Mouse (Mus musculus) MEL (cell line): ENCODE data around the gene S100a5. TPM values are rescaled to one million over a fixed set of nuclear protein-coding genes. Genes with fewer than 3 reads are reported as not detected.

Experiments used
- DNase-seq: peaks from one replicate; pipeline ENCODE4 v3.0.0; 2011; ENCODE audit warnings: low read depth, low spot score
- H3K27ac ChIP-seq: 2 replicates; pipeline ENCODE4 v1.5.1; 2012; ENCODE audit warnings: low read depth, mild to moderate bottlenecking, control low read depth, low read length, moderate library complexity; ENCODE audit not compliant: control insufficient read depth
- H3K27me3 ChIP-seq, 2 experiments: fragments of 150-350 bp in 1 of 2; sonication (generic) in 1 of 2; 2 replicates each; pipeline ENCODE4 v1.6.1; 2012; ENCODE audit warnings: low read length in 2 of 2, mild to moderate bottlenecking in 2 of 2, improper control_type of control experiment in 1 of 2, moderate library complexity in 1 of 2; ENCODE audit not compliant: insufficient read depth in 2 of 2, control insufficient read depth in 1 of 2
- H3K36me3 ChIP-seq, 2 experiments: 2 replicates each; pipeline ENCODE4 v1.6.1; 2012 to 2014; ENCODE audit warnings: low read length in 2 of 2, improper control_type of control experiment in 1 of 2, inconsistent platforms in 1 of 2, mild to moderate bottlenecking in 1 of 2; ENCODE audit not compliant: insufficient read depth in 2 of 2, control insufficient read depth in 1 of 2
- H3K4me1 ChIP-seq, 2 experiments: fragments of 150-350 bp in 1 of 2; sonication (generic) in 1 of 2; 2 replicates each; pipeline ENCODE4 v1.6.1; 2012; ENCODE audit warnings: low read length in 2 of 2, improper control_type of control experiment in 1 of 2, mild to moderate bottlenecking in 1 of 2; ENCODE audit not compliant: insufficient read depth in 2 of 2, control insufficient read depth in 1 of 2
- H3K4me3 ChIP-seq, 2 experiments: fragments of 150-350 bp in 1 of 2; sonication (generic) in 1 of 2; 2 replicates each; pipeline ENCODE4 v1.5.1; 2012; ENCODE audit warnings: low read depth in 2 of 2, low read length in 2 of 2, mild to moderate bottlenecking in 2 of 2, moderate library complexity in 2 of 2, control low read depth in 1 of 2, improper control_type of control experiment in 1 of 2; ENCODE audit not compliant: control insufficient read depth in 1 of 2, insufficient read depth in 1 of 2
- H3K79me2 ChIP-seq: 2 replicates; pipeline ENCODE4 v1.6.1; 2012; ENCODE audit warnings: mild to moderate bottlenecking, low read length, moderate library complexity; ENCODE audit not compliant: control insufficient read depth, poor library complexity, insufficient read depth
- H3K9ac ChIP-seq: 2 replicates; pipeline ENCODE4 v1.6.1; 2012; ENCODE audit warnings: low read depth, mild to moderate bottlenecking, control low read depth, low read length, moderate library complexity; ENCODE audit not compliant: control insufficient read depth, poor library complexity, severe bottlenecking
- H3K9me3 ChIP-seq: fragments of 150-350 bp; sonication (generic); replicated peaks from 2 replicates; pipeline ENCODE4 v1.6.1; 2012; ENCODE audit warnings: mild to moderate bottlenecking, low read length, improper control_type of control experiment, moderate library complexity; ENCODE audit not compliant: insufficient read depth
- CHD2 ChIP-seq: IDR thresholded peaks from 2 replicates; pipeline ENCODE4 v1.6.1; 2011; ENCODE audit warnings: low read length, improper control_type of control experiment
- E2F4 ChIP-seq: IDR thresholded peaks from 2 replicates; pipeline ENCODE4 v1.6.1; 2011; ENCODE audit warnings: low read depth, low read length, improper control_type of control experiment, borderline replicate concordance
- ELF1 ChIP-seq: IDR thresholded peaks from 2 replicates; pipeline ENCODE4 v1.6.1; 2014; ENCODE audit warnings: low read depth, mild to moderate bottlenecking, inconsistent platforms, low read length, improper control_type of control experiment, moderate library complexity
- HCFC1 ChIP-seq: IDR thresholded peaks from 2 replicates; pipeline ENCODE4 v1.6.1; 2012; ENCODE audit warnings: low read depth, mild to moderate bottlenecking, inconsistent platforms, low read length, improper control_type of control experiment, moderate library complexity
- JUND ChIP-seq: IDR thresholded peaks from 2 replicates; pipeline ENCODE4 v1.6.1; 2011; ENCODE audit warnings: low read depth, mild to moderate bottlenecking, improper control_type of control experiment, low read length
- MAFK ChIP-seq: IDR thresholded peaks from 2 replicates; pipeline ENCODE4 v1.6.1; 2011; ENCODE audit warnings: low read depth, mild to moderate bottlenecking, low read length, improper control_type of control experiment, borderline replicate concordance
- MAZ ChIP-seq: IDR thresholded peaks from 2 replicates; pipeline ENCODE4 v1.6.1; 2012; ENCODE audit warnings: low read depth, mild to moderate bottlenecking, inconsistent platforms, low read length, improper control_type of control experiment
- MYB ChIP-seq: IDR thresholded peaks from 2 replicates; pipeline ENCODE4 v1.6.1; 2011; ENCODE audit warnings: mild to moderate bottlenecking, low read depth, low read length, improper control_type of control experiment
- POLR2AphosphoS2 ChIP-seq: IDR thresholded peaks from 2 replicates; pipeline ENCODE4 v1.6.1; 2011; ENCODE audit warnings: low read length, improper control_type of control experiment
- POLR2AphosphoS5 ChIP-seq: IDR thresholded peaks from 2 replicates; pipeline ENCODE4 v1.6.1; 2012; ENCODE audit warnings: low read depth, borderline replicate concordance, mild to moderate bottlenecking, inconsistent platforms, low read length, moderate library complexity, mixed read lengths
- USF1 ChIP-seq: IDR thresholded peaks from 2 replicates; pipeline ENCODE4 v1.6.1; 2014; ENCODE audit warnings: low read depth, mild to moderate bottlenecking, inconsistent platforms, low read length, improper control_type of control experiment, moderate library complexity
- USF2 ChIP-seq, 2 experiments: IDR thresholded peaks; 2 replicates each; pipeline ENCODE4 v1.6.1; 2011 to 2012; ENCODE audit warnings: improper control_type of control experiment in 2 of 2, low read length in 2 of 2, borderline replicate concordance in 1 of 2, inconsistent platforms in 1 of 2, low read depth in 1 of 2, mild to moderate bottlenecking in 1 of 2; ENCODE audit not compliant: insufficient read depth in 1 of 2
- ZC3H11A ChIP-seq: IDR thresholded peaks from 2 replicates; pipeline ENCODE4 v1.6.1; 2012; ENCODE audit warnings: low read depth, mild to moderate bottlenecking, inconsistent platforms, low read length, improper control_type of control experiment
- ZKSCAN1 ChIP-seq: IDR thresholded peaks from 2 replicates; pipeline ENCODE4 v1.6.1; 2012; ENCODE audit warnings: low read depth, mild to moderate bottlenecking, inconsistent platforms, low read length, improper control_type of control experiment, moderate library complexity
- ZMIZ1 ChIP-seq: IDR thresholded peaks from 2 replicates; pipeline ENCODE4 v1.6.1; 2012; ENCODE audit warnings: low read depth, mild to moderate bottlenecking, inconsistent platforms, low read length, improper control_type of control experiment, moderate library complexity
- ZNF384 ChIP-seq: IDR thresholded peaks from 2 replicates; pipeline ENCODE4 v1.6.1; 2012; ENCODE audit warnings: low read depth, mild to moderate bottlenecking, inconsistent platforms, low read length, improper control_type of control experiment
- polyA plus RNA-seq, 2 experiments: library from polyadenylated mRNA; stranded (reverse) in 1 of 2; unstranded in 1 of 2; fragments of >175 nt in 1 of 2; fragments of >200 nt in 1 of 2; gene quantifications; 2 replicates each; pipeline versions ENCODE4 v1.2.1 to v1.2.4; 2012; ENCODE audit warnings: low replicate concordance in 2 of 2, low read depth in 1 of 2; ENCODE audit not compliant: insufficient read length in 2 of 2, insufficient read depth in 1 of 2, missing spikeins in 1 of 2
- total RNA-seq: library from RNA; depleted of rRNA; stranded (reverse); fragments of 300-350 nt; gene quantifications from 2 replicates; pipeline ENCODE4 v1.2.3, GENCODE M21; 2012

Gene S100a5
- total and polyA plus RNA-seq, 3 experiments = not detected

- DNase-seq = no peak
- H3K27me3 ChIP-seq = peaks cover 0 to 1% of the 10 kb centered on the region in 2 experiments; a peak in 1 of 4 replicates
- no peak overlapping the region for H3K27ac ChIP-seq
- no peaks in the 10 kb centered on the region for H3K79me2 ChIP-seq
- peaks cover 0 to 12% of the 10 kb centered on the region in 2 experiments; a peak in 2 of 4 replicates for H3K4me1 ChIP-seq
- H3K9ac ChIP-seq = no peak overlapping the region
- TF ChIP-seq ZKSCAN1 (no peak), POLR2AphosphoS2 (no peak), ZMIZ1 (no peak), POLR2AphosphoS5 (no peak), ELF1 (no peak), MAZ (no peak), JUND (no peak), CHD2 (no peak), ZNF384 (no peak), USF1 (no peak), E2F4 (no peak)
- no peak overlapping the region for H3K4me3 ChIP-seq
- no peaks in the 10 kb centered on the region for H3K9me3 ChIP-seq
- H3K36me3 ChIP-seq = peaks cover 0 to 8% of the 10 kb centered on the region in 2 experiments; a peak in 2 of 4 replicates
These were observed 8.9 kb upstream of the S100a5 start for GRCm38 (mm10) chr3:90599401-90599800.

DNA sequence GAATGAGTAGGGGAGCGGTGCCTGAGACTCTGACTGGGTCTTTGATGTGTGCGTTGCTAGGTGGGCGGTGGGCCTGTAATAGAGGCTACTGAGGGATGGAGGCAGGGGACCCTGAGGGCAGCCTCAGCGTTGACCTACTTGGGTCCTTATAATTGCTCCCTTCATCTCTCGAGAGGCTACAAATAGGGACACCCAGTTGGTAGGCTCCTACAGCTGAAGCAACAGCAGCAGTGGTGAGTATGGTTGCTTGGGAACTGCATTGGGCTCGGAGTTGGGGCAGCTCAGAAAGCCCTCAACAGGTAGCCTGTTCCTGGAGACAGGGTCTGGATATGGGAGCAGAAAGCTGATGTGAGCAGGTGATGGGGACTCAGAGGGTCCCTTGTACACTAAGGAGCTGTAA lies 8.3 kb upstream of the S100a5 start:
- Histone ChIP-seq H3K27ac (no peak overlapping the region), H3K9me3 (no peaks in the 10 kb centered on the region)
- TF ChIP-seq USF2 (IDR thresholded peaks at IDR 0.05; ENCODE audit: borderline replicate concordance in 1 of 2, insufficient read depth in 1 of 2, low read depth in 1 of 2, low read length in 2 of 2) (no peak), ZC3H11A (no peak), ELF1 (no peak), MYB (no peak), MAFK (no peak), HCFC1 (no peak)
- TF ChIP-seq, all 39 proteins: peak for 0
- H3K9ac ChIP-seq = no peak overlapping the region
- peaks cover 0 to 1% of the 10 kb centered on the region in 2 experiments; a peak in 1 of 4 replicates for H3K27me3 ChIP-seq
- H3K4me1 ChIP-seq = peaks cover 5 to 17% of the 10 kb centered on the region in 2 experiments; a peak in 3 of 4 replicates
- peaks cover 0 to 12% of the 10 kb centered on the region in 2 experiments; a peak in 2 of 4 replicates for H3K36me3 ChIP-seq
- no peak for DNase-seq
- no peak overlapping the region for H3K4me3 ChIP-seq
- no peaks in the 10 kb centered on the region for H3K79me2 ChIP-seq
